Mouse (Mus musculus) layer of hippocampus, adult 2 months (tissue): Measurements from ENCODE around the gene Cacnb3. TPM values are rescaled to one million over a fixed set of nuclear protein-coding genes. Genes with fewer than 3 reads are reported as not detected.

Experiments used
- DNase-seq, 2 experiments: peaks; one replicate each; pipeline ENCODE4 v3.0.0; 2022; ENCODE audit warnings: low spot score in 2 of 2
- H3K27ac ChIP-seq: fragments of 200-600 bp; 2 replicates; pipeline ENCODE4 v1.8.1; 2022
- H3K4me3 ChIP-seq: fragments of 200-600 bp; 2 replicates; pipeline ENCODE4 v1.8.1; 2022; ENCODE audit warnings: mild to moderate bottlenecking
- CTCF ChIP-seq: fragments of 200-600 bp; conservative IDR thresholded peaks from 2 replicates; pipeline ENCODE4 v1.8.1; 2022; ENCODE audit warnings: antibody characterized with exemption, mild to moderate bottlenecking, moderate library complexity
- total RNA-seq, 2 experiments: library from RNA; stranded (reverse); gene quantifications; 2 replicates each; pipeline ENCODE4 v1.2.3; 2021

Gene Cacnb3
- total RNA-seq, 2 experiments from 2014 or later: 207 to 212 TPM

GRCm38 (mm10) chr15:98614971-98615370, 15.7 kb upstream of the Cacnb3 start:
- TF ChIP-seq CTCF: no peak
- no peak for DNase-seq

GRCm38 (mm10) chr15:98615751-98616150, 14.9 kb upstream of the Cacnb3 start:
- Histone ChIP-seq H3K4me3 (no peak overlapping the region), H3K27ac (no peak overlapping the region)
- no peak for DNase-seq
- no peak for TF ChIP-seq CTCF

More at GRCm38 (mm10) chr15:98614971-98615370, 15.7 kb upstream of the Cacnb3 start:
- Histone ChIP-seq H3K27ac (no peak overlapping the region), H3K4me3 (no peak overlapping the region)

GRCm38 (mm10) chr15:98616362-98617175, 14.1 kb upstream of the Cacnb3 start:
- TF ChIP-seq CTCF: no peak
- DNase-seq: no peak

DNA sequence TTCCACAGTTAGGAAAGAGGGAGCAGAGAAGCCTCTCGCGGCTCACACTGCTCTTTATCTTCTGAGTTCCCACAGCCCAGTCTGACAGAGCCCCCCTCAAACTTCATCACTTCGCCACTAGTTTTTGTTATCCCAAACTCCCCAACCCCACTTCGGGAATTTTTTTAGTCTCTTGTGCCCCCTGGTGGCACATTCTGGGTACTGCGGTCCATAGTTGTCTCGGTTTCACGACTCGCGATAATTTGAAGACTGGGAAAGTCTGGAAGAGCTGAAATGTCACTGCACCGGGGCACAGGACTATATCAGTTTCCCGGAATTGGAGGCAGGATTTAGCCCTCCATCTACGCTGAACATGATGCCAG, 13.5 kb upstream of the Cacnb3 start:
- peak; percentile 75 to 83 for DNase-seq
- H3K27ac ChIP-seq: no peak overlapping the region
- H3K4me3 ChIP-seq: no peak overlapping the region
- TF ChIP-seq CTCF: peak; percentile 97

More at GRCm38 (mm10) chr15:98616362-98617175, 14.1 kb upstream of the Cacnb3 start:
- Histone ChIP-seq H3K27ac (no peak overlapping the region), H3K4me3 (no peak overlapping the region)

DNA sequence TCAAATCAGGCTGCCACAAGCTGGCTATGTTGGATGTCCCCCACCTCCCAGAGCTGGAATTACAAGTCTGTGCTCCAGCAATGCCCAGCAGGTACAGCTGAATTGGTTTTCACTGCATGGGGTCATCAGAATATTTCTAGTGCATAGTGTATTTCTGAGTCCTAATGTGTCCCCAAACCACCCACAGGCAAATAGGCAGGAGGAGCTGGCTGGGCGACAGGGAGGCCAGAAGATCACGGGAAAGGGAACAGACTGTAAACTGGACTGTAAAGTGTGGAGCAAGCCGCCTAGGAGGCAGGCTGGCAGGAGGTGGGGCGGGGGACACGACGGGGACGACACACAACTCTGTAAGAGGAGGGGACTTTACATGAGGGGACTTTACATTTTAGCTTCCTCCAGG, 8.4 kb upstream of the Cacnb3 start:
- TF ChIP-seq CTCF: no peak

DNA sequence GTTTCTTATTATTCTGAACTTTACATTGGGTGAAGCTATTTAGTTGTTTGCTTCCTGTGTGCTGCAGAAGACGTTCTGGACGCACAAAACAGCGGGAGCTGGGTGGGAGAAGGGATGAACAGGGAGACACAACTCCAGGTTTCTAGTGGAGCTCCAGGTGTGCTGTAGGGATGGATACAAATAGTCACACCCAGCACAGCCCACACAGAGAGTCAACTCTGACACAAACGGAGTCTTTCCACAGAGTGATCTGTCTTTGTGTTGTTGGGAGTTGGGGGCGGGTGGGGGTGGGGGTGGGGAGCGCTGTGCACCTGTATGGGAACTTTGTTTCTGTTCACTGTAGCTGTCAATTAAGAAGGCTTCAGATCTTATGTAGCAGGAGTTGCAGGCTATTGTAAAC, 7.9 kb upstream of the Cacnb3 start:
- no peak for DNase-seq
- H3K4me3 ChIP-seq: no peak overlapping the region
- no peak for TF ChIP-seq CTCF
- H3K27ac ChIP-seq: no peak overlapping the region

More for the DNA sequence above, 8.4 kb upstream of the Cacnb3 start:
- Histone ChIP-seq H3K4me3 (no peak overlapping the region), H3K27ac (no peak overlapping the region)
- DNase-seq: no peak

- no peak for TF ChIP-seq CTCF
- Histone ChIP-seq H3K4me3 (no peak overlapping the region), H3K27ac (no peak overlapping the region)
- no peak for DNase-seq
Observed at GRCm38 (mm10) chr15:98623361-98623821, 7.2 kb upstream of the Cacnb3 start.

DNA sequence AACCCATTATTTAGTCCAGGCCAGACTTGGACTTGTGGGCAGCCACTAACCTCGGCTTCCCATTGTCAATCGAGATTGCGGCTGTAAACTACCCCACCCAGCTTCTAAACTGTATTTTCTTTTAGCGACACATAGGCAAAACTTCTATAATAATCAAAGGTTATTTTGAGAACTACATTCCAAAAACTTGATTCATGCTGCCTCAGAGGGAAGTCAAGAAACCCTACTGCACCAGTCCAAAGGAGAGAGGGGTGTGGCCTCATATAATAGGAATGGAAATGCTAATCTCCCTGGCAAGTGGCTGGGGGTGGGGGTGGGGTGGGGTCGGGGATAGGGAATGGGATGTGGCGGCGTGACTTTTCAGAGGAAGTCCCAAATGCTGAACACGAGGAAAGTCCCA, 4.6 kb upstream of the Cacnb3 start:
- TF ChIP-seq CTCF: no peak
- Histone ChIP-seq H3K4me3 (no peak overlapping the region), H3K27ac (no peak overlapping the region)
- DNase-seq: no peak

- H3K27ac ChIP-seq: no peak overlapping the region
- TF ChIP-seq CTCF: no peak
- no peak overlapping the region for H3K4me3 ChIP-seq
- no peak for DNase-seq
Observed at GRCm38 (mm10) chr15:98626487-98627212, 4.0 kb upstream of the Cacnb3 start.

GRCm38 (mm10) chr15:98628589-98629254, 1.9 kb upstream of the Cacnb3 start:
- Histone ChIP-seq H3K27ac (peak overlapping the region; percentile 19; the same call in 1 of the 2 replicates), H3K4me3 (peak overlapping the region; percentile 32; the same call in 1 of the 2 replicates)
- no peak for DNase-seq
- no peak for TF ChIP-seq CTCF

DNA sequence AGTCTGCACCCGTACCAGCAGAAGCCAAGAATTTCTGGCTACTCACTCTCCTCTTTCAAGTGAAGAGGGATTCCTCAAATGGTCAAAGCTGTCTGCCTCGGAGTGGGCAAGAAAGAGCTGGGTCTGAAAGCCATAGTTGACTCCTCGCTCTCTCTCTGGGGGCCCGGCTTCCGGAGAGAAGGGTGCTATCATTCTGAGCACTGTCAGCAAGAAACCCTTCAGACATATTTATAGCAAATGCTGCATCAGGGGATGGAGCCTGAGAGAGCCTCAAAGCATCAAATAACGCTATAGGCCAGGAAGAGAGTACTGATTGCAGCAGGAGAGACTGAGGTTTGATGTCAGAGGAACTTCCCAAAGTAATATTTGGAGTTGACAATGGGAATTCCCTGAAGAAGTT, 1.2 kb upstream of the Cacnb3 start:
- DNase-seq: no peak
- H3K4me3 ChIP-seq: no peak overlapping the region
- TF ChIP-seq CTCF: no peak
- H3K27ac ChIP-seq: no peak overlapping the region

DNA sequence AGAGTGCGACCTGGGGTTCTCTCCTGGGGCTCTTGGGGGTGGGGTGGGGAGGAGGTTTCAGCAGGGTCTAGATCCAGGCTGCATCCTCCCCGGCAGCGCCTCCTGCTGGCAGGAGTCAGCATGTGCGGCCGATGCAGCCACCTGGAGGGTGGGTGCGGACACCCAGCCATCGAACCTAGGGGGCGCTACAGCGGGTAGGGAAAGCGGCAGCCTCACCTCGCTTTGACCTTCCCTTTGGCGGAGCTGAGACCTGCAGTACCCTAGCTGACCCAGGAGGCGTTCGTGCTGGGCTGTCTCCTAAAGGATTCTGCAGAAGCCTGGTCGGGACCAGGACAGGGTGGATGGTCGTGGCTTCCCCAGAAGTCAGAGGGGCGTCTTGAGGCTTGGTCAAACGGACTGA, 853 bp downstream of the Cacnb3 start:
- Histone ChIP-seq H3K27ac (no peak overlapping the region), H3K4me3 (no peak overlapping the region; the same call in 1 of the 2 replicates)
- peak in 1 of 2 experiments; percentile 78 for DNase-seq
- peak; percentile 99 for TF ChIP-seq CTCF
